Mouse (Mus musculus) activated CD4-positive, CD25-positive, alpha-beta regulatory T cell (primary cell): Measurements from ENCODE around the gene H1fnt. TPM values are rescaled to one million over a fixed set of nuclear protein-coding genes. Genes with fewer than 3 reads are reported as not detected.

ENCODE experiments used
- polyA plus RNA-seq, 2 experiments: library from polyadenylated mRNA; unstranded; fragments of 100-300 nt; shearing (Covaris generic); gene quantifications; one replicate each; pipeline ENCODE4 v1.2.1; 2017

H1fnt gene
- polyA plus RNA-seq = under 1 TPM in 1 of 2 experiments, not detected in 1; 0.14 TPM

DNA sequence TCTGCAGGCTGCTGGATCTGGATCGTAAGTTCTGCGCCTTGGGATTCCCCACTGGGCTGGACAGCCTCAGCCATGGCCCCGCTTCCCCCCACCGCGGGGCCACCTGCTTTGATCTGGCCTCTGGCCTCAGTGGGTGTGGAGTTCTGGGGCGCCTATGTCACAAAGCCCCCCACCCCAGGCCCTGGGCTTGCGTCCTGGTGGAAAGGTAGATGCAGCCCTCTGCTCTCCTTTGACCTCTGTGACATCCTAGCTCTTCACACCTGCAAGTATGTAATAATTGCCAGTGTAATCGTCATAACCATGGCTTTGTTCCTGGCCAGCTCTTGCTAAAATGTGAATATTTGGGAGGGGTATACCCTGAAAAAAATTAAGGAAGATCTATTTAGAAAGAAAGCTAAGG is at the start of gene H1fnt:
H1fnt (minus strand) TSS at position 101 of the 400 bp plus-strand sequence.

DNA sequence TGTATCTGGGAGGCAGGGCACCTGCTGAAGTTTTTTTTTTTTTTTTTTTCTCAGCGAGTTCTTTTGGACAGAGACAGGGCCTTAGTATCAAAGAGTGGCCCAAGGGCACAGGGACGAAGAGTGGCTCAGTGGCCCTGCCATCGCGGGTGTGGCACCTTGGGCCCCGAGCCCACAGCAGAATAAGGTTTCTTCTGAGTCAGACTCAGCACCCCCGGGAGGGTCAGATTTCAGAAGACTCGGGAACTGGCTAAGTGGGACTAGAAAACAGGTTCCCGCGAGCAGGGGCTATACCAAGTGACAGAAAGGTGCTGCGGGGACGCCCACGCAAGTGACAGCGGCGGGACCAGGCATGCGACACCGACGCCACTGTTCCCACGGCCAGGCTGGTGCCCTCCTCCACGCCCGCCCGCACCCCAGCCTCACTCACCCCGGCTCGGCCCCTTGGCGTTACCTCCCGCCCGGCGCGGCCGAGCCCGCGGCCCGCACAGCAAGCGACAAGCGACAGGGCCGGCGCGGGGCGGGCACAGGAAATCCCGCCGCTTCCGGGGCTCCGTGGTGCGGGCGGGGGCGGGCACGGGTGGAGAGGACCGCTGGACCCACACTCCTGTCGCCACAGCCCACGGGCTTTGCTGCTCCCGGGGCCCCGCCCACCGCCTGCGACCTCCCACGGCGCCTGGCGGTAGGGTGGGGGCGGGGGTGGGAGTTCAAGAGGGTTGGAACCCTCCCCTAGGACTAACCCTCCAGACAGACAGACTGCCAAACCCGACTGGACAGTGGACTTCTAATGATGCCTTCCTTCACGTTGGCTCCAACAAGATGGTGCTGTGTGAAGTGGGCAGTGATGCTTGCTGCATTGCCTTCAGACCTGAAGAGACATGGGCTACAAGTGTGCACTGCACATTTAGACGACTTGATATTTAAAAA is 38.8 kb upstream of the H1fnt start, which contains the start of gene Zfp641:
Zfp641 (minus strand) TSS at position 534 of the 924 bp plus-strand sequence.

DNA sequence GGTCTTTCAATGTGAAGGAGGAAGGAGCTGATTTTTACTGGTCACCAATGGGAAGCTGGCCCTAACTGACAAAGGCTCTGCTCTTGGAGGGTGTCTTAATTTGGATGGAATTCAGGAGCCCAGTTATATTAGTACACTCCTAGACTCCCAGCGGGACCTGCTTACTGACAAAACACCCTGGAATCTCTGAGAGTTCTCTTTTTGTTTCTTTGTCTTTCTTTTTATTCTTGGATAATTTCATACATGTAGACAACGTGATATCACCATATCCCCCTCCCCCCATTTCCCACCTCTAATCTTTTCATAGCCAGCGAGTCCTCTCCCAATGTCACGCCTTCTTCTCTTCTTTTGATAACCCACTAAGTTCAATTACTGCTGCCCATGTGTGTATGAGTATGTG is 22.7 kb downstream of the H1fnt start, which contains the start of gene Olfr286:
Olfr286 (minus strand) TSS at position 101 of the 400 bp plus-strand sequence.

DNA sequence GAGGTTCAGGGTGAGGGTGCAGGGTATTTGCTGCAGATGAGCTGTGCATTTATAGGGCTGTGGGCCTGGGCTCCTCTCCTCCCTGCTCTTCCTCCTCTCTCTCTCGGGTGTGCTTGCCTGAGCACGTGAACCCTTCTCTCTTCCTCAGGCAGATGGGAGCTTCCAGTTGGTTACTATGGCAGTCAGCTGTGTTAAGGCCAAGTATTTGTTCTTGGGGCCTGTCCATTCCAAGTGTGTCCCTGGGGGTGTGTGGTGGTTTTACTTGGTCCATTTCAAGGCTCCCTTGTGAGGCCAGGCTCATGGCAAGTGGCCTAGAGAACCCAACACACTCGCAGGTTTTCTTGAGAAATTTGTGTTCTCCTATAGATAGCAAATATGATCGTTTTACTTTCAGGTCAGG is 36.2 kb downstream of the H1fnt start, which contains the start of the genes Gm44579 and Olfr287:
Gm44579 (minus strand) TSS at position 101 of the 400 bp plus-strand sequence.
Olfr287 (minus strand) TSS at position 180 of the 400 bp plus-strand sequence.

Other genes with a start within 250 kb of the H1fnt start
- 10 to 100 TPM in 1 of 2 experiments, 1 to 10 TPM in 1; 9.0 to 13.0 TPM for gene Pfkm, start 164.7 kb downstream of the H1fnt start, polyA plus RNA-seq
- 10 to 100 TPM; 42.2 to 54.6 TPM for gene Senp1, start 163.5 kb downstream of the H1fnt start, polyA plus RNA-seq
- 10 to 100 TPM; 38.4 to 41.8 TPM for gene Asb8, start 91.7 kb downstream of the H1fnt start, polyA plus RNA-seq
- gene Ccdc184, start 90.1 kb downstream of the H1fnt start, polyA plus RNA-seq = under 1 TPM; 0.07 to 0.57 TPM
- gene Olfr288, start 61.8 kb downstream of the H1fnt start, polyA plus RNA-seq = not detected
- gene Gm44579, start 36.3 kb downstream of the H1fnt start, polyA plus RNA-seq = under 1 TPM in 1 of 2 experiments, not detected in 1; 0.16 TPM
- not detected for gene Olfr287, start 36.2 kb downstream of the H1fnt start, polyA plus RNA-seq
- under 1 TPM in 1 of 2 experiments, not detected in 1; 0.33 TPM for gene Olfr286, start 22.8 kb downstream of the H1fnt start, polyA plus RNA-seq
- under 1 TPM in 1 of 2 experiments, not detected in 1; 0.39 TPM for gene Zfp641, start 38.9 kb upstream of the H1fnt start, polyA plus RNA-seq
- not detected for gene Olfr285, start 60.1 kb upstream of the H1fnt start, polyA plus RNA-seq
- gene Olfr284, start 83.7 kb upstream of the H1fnt start, polyA plus RNA-seq = under 1 TPM in 1 of 2 experiments, not detected in 1; 0.29 TPM
- not detected for gene Olfr283, start 123.7 kb upstream of the H1fnt start, polyA plus RNA-seq
- gene Olfr282, start 173.9 kb upstream of the H1fnt start, polyA plus RNA-seq = not detected
- gene Olfr281, start 195.3 kb upstream of the H1fnt start, polyA plus RNA-seq = under 1 TPM in 1 of 2 experiments, not detected in 1; 0.53 TPM
- gene OR5BS1P, start 212.6 kb upstream of the H1fnt start, polyA plus RNA-seq = not detected
- under 1 TPM in 1 of 2 experiments, not detected in 1; 0.50 TPM for gene Lalba, start 225.4 kb upstream of the H1fnt start, polyA plus RNA-seq
- gene Olfr279, start 235.1 kb upstream of the H1fnt start, polyA plus RNA-seq = under 1 TPM; 0.02 to 0.11 TPM